Mouse (Mus musculus): Measurements from ENCODE around the gene Pgpep1.

The Pgpep1 gene

GRCm38 (mm10) chr8:70630532-70631381 is 29.4 kb downstream of the Pgpep1 start:
- peak; percentile 77 for DNase-seq

GRCm38 (mm10) chr8:70629574-70630531 is 30.3 kb downstream of the Pgpep1 start:
- DNase-seq: peak; percentile 94

- peak; percentile 31 for DNase-seq
Measured at GRCm38 (mm10) chr8:70628986-70629490, 31.1 kb downstream of the Pgpep1 start.

- DNase-seq: no peak
Measured at GRCm38 (mm10) chr8:70627041-70627440, 33.1 kb downstream of the Pgpep1 start.

GRCm38 (mm10) chr8:70625104-70625503 is 35.1 kb downstream of the Pgpep1 start:
- DNase-seq: peak; percentile 78

- no peak for DNase-seq
Measured at GRCm38 (mm10) chr8:70622220-70622619, 38.0 kb downstream of the Pgpep1 start.

GRCm38 (mm10) chr8:70618888-70619334 is 41.3 kb downstream of the Pgpep1 start:
- DNase-seq: no peak

GRCm38 (mm10) chr8:70617985-70618384 is 42.2 kb downstream of the Pgpep1 start:
- no peak for DNase-seq

- no peak for DNase-seq
Measured at GRCm38 (mm10) chr8:70616645-70617044, 43.5 kb downstream of the Pgpep1 start.

GRCm38 (mm10) chr8:70615894-70616293 is 44.3 kb downstream of the Pgpep1 start, which contains the start of gene Lrrc25:
Gene Lrrc25 (plus strand): TSS chr8:70616155.
- no peak for DNase-seq

- DNase-seq: no peak
Measured at GRCm38 (mm10) chr8:70615281-70615680, 44.9 kb downstream of the Pgpep1 start.

GRCm38 (mm10) chr8:70614469-70614868 is 45.7 kb downstream of the Pgpep1 start:
- DNase-seq: no peak

GRCm38 (mm10) chr8:70613763-70614162 is 46.4 kb downstream of the Pgpep1 start:
- no peak for DNase-seq

- DNase-seq: peak; percentile 91
Measured at GRCm38 (mm10) chr8:70611849-70612248, 48.3 kb downstream of the Pgpep1 start.

GRCm38 (mm10) chr8:70610796-70611771 is 49.1 kb downstream of the Pgpep1 start:
- DNase-seq: peak; percentile 80

GRCm38 (mm10) chr8:70609849-70610795 is 50.1 kb downstream of the Pgpep1 start:
- DNase-seq: peak; percentile 92

- DNase-seq: peak; percentile 92
Measured at GRCm38 (mm10) chr8:70609368-70609848, 50.8 kb downstream of the Pgpep1 start.

- DNase-seq: no peak
Measured at GRCm38 (mm10) chr8:70608749-70609367, 51.3 kb downstream of the Pgpep1 start, which contains the start of gene Ssbp4. Gene Ssbp4 (minus strand): TSS chr8:70608872.

GRCm38 (mm10) chr8:70607898-70608748 is 52.1 kb downstream of the Pgpep1 start:
- peak; percentile 78 for DNase-seq

Data from retina, postnatal 1 day (tissue).